Mouse (Mus musculus) R1 (cell line): Measurements from ENCODE around the gene Map4k4.

Source experiments
- DNase-seq: peaks from one replicate; pipeline ENCODE4 v3.0.0-alpha.2; 2018; ENCODE audit warnings: low read depth, low spot score

Map4k4 gene

DNA sequence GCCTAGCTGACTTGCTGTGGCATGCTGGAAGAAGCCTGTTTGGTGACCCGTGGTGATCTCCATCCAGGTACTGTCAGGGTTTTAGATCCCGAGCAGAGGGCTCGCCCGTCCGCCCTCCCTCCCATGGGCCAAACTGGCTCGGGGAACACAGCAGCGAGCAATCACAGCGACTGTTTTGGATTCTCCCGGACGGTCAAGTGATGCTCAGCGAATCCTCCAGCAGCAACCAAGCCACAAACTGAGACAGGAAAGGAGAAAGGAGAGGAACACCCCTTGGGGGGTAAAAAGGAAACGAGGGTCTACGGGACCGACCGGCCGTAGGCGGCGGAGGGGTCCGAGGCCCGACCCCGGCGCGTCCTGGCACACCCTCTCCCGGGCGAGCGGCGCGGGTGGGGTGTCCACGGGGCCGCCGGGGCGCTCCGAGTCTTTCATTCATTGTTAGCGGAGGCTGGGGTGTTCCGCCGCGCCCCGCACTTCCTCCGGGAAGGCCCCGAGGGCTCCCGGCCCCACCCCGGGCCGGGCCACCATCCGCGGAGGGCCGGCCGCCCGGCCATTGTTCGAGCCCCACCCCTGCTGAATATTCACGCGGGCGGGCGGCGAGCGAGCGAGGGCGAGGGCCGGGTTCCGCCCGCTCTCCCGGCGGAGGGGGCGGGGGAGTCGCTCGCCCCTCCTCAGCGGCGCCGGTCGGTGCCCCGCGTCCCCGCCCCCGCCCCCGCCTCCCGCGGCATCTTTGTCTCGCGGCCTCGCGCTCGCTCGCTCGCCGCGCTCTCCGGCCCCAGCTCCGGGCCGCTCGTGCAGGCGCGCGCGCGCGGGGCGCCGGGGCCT, at the start of gene Map4k4:
Map4k4 (plus strand) TSS at position 733 of the 825 bp plus-strand sequence.
- peak; percentile 63 for DNase-seq

DNA sequence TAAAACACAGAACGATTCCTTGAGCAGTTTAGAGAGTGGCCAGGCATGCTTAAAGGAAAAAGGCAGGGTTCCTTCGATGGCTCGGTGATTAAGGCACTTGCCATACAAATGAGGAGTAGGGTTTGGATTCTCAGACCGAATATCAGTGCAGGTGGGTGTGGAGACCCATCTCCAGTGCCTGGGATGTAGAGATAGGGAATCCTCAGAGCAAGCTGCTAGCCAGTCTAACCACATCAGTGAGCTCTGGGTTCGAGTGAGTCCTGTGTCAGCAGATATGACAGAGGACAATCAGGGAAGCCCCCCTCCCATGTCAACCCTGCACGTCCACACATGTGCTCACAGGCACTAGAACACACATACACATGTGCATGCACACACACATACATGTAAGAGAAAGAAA, 44.8 kb upstream of the Map4k4 start:
- DNase-seq = no peak

DNA sequence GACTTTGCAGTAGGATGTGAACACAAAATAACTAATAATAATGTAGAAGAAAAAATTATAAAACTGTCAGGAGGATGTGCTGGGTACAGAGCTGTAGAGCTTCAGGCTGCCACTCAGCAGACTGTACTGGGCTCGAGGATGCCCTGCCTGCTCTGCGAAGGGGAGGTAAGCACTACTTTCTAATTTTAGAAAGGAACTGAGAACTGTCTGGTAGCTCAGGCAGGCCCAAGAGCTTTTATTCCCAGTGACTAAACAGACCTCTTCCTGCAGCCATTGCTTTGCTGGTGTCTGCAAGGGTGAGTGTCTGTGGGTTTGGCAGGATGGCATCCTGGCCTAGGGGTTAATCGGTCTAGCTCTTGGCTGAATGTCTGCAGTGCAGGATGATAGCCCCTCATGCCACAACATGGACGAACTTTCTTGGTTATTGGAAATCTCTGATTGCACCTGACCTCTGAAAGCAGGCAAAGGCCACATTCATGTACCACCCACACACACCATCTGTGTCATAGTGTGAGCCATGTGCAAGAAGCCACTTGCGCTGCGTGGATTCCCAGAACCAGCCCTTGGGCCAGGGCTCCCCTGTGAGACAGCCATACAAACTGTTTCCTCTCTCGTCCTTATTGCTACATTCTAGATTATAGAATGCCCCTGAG, 43.8 kb upstream of the Map4k4 start:
- no peak for DNase-seq

DNA sequence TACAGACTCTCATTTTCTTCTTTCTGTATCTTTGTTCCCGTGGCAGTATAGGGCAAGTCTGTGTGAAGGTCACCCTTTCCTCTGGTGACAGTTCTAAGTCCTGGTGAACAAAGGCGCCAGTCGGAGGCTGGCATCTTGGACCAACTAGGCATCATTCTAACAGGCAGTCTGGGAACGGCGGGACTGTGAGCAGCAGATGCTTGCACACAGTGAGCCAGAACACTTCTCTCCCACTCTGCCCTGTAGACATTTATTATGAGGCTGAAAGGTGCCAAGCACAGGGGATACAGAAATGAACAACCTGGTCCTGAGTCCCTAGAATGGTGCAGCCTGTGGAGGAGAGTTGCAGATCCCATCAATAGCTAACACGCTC, 43.3 kb upstream of the Map4k4 start:
- DNase-seq = no peak

DNA sequence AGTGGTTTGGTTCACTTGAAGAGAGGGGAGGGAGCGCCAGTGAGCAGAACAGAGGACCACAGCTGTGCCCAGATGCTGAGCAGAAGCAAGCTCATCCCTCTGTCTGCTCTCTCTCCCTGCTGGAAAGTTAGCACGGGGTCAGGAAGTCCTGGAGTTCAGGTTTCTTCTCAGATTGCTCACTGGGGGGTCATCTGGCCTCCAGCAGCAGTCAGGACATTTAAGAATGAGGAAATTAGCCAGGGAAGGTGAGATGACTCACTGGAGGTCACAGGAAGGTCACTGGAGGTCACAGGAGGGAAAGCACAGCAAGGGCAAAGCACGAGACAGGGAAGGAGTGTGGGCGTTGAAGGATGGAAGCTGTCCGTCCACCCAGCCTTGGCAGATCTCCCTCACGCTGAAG, 41.5 kb upstream of the Map4k4 start:
- peak; percentile 78 for DNase-seq

DNA sequence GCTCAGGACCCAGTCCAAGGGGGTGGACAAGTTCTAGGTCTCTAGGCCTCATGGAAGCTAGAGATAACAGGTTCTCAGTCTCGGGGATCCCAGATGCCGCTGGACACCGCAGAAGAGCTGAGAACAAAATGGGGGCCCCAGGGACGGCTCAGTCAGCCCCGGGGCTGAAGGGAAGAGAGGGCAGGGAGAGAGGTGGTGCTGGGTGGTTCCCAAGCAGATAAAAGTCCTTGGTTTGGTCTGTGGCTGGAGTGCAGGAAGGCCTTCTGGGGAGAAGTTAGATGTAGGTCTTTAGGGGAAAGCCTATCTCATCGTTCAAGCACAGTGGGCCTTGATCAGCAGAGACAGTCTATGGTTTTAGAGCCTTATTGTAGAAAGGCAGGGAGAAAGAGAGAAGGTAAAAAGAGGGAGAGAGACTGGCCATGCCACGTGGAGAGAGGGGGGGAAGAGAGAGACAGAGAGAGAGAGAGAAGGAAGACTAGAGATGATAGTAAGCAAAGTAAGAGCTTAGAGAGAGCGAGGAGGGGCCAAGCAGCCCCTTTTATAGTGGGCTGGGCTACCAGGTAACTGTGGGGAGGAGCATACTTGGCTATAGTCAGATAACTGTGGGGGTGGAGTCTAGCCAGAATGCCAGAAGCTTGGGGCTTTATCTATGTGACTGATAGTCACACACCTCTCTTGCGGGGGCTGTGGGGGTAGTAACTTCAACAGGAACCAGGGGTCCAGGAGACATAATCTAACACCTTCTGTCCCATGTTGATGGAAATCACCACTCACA, 34.2 kb upstream of the Map4k4 start:
- DNase-seq = no peak

DNA sequence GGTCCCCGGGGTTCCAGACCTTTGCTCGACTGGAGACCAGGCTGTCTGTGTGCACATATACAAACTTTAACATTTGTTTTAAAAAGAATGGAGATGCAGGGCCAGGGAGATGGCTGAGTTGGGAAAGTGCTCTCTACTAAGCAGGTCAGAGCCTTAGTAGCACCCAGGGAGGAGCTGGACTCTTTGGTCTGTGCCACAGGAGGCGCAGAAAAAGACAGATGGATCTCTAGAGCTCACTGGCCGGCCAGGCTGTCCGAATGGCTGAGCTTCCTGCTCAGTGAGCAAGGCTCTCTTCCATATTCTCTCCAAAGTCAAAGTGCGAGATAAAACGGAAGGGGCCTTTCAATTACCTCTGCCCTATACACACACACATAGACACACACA, 33.6 kb upstream of the Map4k4 start:
- no peak for DNase-seq

DNA sequence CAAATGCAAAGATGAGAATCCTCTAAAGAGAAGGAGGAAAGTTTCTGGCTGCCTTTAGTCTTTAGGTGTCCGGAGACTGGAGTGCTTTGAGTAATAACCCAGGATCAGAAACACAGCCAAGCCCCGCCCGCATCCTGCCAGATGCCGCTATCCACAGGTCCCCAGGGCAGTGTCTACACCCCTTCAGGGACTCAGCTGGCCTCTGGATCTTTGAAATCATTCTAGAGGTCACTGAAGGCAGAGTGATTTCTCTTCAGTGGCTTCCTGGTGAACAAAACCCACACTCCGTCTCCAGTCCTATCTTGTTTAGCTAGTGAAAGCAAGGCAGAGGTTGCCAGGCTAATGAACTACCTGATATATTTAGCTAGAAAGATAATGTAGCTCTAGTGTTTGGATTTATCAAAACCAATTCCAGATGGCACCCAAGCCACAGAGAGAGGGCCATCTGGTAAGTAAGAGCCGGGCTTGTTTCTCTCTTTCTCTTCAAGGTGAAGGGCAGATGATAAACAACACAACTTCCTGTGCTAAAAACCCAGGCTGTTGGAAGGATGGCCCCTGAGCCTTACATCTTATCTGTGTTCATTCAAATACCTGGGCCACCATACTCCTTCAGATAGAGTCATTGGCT, 32.6 kb upstream of the Map4k4 start:
- no peak for DNase-seq

DNA sequence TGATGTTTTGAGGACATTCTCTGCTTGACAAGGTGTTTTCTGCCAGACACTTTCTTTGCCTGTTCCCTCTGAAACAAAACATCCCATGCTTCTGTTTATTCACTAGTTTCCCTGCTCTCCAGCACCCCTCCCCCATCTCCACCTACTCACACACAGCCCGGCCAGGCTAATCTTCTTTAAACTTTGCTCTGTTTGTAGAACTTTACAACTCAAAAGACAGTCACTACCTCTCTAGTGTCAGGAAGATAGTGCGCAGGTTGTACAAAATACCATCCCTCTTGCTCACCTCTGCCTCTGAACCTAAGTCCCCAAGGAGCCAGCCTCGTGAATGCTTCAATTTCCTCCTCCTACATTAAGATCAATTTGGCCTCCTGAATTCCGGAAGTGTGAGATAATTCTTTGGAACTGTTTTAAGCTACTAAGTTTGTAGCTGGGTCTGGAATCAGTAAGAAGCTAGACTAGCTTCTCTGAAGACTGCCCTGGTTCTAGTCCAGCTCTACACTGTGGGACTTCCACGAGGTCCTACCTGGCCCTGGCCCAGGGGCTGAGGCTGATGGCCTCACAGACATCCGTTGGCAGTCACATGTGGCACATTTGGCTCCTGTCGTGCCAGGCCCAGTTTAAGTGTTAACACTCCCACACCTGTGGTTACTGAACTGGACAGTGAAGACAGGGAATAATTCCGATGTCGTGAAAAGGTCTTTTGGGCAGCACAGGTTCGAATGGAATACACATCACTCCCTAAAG, 31.7 kb upstream of the Map4k4 start:
- no peak for DNase-seq

DNA sequence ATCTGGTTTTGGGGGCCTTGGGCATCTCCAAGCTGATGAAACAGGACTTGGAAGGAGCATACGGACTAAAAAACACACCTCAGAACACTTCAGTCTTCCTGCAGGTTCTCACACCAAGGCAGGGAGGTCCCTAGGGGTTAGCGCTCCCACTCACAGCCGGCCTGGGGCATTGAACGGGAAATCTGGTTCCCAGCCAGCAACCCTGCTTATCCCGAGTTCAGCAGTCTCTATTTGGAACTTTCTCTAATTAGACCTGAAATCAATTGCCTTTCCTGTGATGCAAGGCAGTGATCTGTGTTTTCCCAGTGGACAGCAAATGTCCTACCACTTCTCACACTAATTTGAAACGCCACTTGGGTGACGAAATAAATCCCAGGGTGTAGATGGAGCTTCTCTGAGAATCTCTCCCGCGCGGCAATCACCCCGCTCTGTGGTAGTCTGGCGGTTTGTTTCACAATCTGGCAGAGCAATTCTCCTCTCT, 31.0 kb upstream of the Map4k4 start:
- no peak for DNase-seq

DNA sequence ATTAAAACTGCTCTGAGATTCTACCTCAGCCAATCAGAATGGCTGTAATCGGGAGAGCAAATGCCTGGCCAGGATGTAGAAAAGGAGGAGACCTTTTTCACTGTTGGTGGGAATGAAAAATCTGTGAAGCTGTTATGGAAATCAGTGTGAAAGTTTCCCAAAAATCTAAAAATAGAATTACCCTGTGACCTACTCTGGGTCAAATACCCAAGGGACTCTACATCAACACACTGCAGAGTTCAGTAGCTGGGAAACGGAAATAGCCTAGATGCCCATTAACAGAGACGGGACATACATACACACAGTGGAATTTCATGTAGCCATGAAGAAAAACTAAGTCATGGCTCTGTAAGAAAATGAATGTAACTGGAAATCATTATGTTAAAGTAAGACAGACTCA, 22.7 kb upstream of the Map4k4 start:
- DNase-seq = no peak

DNA sequence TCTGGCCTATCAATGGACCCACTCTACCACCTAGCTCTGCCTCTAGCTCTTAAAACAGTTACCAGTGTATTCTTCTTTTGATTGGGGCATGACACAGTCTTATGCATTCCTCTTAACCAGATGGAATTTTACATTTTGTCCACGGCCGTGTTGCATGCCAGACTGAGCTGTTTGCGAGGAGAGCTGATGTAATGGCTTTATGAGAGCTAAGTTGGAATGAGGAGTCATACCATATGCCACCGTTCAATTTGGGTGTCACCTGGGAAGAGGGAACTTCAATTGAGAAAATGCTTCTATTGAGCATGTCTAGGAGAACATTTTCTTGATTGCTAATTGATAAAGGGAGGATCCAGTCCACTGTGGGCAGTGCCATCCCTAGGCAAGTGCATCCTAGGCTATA, 18.2 kb upstream of the Map4k4 start:
- no peak for DNase-seq

DNA sequence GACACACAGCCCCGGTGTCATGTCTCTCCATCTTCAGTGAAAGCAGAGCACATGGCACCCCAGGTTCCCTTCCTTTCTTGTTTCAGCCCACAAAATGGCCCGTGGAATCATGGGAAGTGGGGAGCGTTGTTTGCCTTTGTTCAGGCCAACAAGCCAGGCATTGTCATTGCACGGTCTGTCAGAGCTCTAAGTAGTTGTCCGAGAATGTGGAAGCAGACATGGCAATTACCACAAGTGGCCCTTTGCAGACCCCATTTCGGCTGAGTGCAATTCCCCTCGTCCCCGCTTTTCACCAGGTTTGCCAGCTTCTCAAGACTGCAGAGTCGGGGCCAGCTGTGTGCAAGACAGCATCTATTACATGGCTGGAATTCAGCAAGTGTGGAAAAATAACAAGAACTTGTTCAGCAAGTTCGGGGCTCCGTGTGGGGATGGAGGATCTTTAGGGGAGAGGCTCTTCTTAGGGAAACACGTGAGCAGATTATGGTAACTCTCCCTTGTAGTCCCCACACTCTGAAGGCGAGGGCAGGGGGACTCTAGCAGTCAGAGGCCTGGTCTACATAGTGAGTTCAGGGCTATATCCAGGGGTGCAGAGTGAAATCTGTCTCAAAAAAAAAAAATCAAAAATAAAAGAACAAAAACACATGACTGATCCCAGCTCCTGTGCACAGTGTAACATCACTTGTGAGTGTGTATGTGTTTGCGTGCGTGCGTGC, 15.8 kb upstream of the Map4k4 start:
- peak; percentile 61 for DNase-seq

DNA sequence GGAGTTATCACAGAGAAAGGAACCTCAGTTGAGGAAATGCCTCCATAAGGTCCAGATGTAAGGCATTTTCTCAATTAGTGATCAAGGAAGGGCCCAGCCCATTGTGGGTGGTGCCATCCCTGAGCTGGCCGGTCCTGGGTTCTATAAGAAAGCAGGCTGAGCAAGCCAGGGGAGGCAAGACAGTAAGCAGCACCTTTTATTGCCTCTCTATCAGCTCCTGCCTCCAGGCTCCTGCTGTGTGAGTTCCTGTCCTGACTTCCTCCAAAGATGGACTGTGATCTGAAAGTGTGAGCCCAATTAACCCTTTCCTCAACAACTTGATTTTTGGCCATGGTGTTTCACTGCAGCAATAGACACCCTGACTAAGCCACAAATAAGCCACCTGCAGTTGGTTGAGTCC, 12.7 kb upstream of the Map4k4 start:
- DNase-seq = no peak

DNA sequence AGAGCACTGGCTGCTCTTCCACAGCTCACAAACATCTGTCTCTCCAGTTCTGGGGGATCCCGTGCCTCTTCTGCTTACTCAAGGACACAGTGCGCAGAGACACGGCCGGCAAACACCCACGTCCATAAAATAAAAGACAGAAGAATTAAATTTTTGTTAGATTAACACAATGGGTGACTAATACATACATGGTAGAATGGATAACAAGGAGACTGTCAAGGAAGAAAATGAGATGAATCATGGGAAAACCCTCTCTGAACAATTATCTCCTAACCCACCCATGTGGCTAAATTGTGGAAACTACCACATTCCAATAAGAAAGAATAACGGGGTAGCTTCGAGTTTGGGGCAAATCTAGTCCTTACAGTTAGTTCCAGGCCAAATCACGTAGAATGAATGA, 11.3 kb upstream of the Map4k4 start:
- DNase-seq = no peak

DNA sequence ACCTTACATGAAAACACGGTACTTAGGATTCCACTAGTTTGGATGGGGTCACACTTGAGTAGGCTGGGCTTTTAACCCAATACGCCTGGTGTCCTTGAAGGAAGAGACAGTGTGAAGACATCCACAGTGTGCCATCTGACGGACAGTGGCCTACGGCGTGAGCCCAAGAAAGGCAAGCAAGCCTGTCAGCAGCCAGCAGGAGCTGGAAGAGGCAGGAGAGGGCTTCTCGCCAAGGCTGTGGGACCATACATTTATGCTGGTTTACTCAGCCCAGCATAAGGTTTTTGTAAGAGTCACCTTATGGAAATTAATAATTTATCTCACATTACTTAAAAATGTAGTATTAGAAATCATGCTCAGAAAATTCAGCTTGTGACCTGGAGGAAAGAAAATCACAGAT, 10.7 kb upstream of the Map4k4 start:
- no peak for DNase-seq

DNA sequence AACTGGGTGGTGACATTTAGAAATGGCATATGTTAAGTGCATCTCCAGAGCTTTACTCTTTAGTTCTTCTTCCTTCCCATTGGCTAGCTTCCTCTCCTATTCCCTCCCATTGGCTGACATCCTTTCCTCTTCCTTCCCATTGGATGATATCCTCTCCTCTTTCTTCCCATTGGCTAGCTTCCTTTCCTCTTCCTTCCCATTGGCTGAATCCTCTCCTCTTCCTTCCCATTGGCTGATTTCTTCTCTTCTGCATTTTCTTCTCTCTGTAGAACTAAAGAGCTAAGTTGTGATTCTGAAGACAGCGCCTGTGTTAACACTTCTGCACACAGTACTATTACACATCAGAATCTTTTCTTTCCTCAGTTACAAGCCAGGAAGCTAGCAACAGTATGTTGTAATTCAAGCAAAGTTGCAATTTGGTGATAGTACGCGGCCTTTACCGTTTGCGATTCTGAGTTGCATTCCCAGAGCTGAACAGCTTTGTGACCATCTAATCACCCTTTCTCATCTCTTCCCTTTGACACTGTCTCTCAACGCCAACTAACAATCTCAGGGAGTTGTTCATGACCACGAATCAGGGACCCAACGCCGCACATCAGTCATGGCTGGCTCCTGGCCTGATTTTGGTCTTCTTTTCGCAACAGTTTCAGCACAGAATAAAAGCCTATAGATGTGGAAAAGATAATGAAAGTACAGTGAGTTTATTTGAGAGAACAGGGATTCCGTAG, 7.4 kb upstream of the Map4k4 start:
- DNase-seq = peak; percentile 88

DNA sequence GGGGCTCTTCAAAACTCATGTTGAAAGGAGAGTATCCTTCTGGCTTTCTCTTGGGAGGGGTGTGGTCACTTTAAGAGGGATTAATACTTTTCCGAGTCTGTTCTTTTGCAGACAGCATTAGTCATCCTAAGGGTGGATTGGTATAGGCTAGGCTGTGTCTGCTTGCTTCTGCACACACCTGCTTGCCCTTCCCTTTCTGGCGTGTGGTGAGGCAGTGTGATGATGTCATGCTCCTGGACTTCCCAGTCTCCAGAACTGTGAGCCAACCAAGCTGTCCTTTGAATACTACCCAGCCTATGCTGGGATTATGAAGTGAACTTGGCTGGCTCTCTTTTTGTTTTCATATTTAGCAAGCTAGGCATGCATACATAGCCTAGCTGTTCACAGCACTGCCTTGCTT, 5.6 kb upstream of the Map4k4 start:
- DNase-seq = no peak

DNA sequence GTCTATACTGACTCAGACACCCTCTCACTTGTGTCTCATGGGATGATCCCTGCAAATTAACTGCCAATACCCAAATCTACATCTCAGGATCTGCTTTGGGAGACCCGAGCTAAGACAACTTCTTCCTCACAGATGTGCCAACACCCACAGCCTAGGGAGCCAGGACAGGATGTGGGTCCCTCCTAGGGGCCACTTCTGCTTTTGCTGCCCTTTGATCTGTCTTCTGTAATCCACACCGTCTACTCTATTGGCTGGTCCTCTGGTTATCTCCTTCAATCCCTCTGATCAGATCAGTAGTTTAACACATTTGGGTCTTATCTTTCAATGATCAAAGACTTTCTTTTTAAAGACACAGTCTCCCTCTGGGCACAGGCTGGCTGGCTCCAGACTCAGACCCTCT, 5.2 kb upstream of the Map4k4 start:
- DNase-seq = no peak

DNA sequence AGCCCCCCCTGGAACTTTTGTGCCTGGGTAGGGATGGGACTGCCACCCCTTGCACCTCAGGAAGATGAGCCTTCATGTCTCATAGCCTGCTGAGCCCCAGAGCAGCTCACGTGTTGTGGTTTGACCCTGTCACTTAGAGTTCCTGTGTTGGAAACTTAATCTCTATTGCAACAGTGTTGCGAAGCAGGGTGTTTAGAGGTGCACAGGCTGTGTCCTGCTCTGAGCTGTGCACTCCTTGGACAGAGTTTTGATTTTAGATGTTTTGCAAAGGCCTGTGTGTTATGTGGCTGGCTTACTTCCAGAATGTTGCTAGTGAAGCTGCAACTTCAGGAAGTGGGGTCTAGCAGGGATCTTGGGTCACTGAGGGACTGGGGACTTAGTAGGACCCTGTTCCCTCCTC, 4.1 kb upstream of the Map4k4 start:
- DNase-seq = no peak
